Mouse (Mus musculus): ENCODE data around the gene Tram1l1.
A peak's percentile ranks its signal among the peaks of the same experiment; 100 is the strongest.
"Not testable (repeated sequence)": the region's sequence is repeated elsewhere in the genome, so short reads cannot be mapped to it uniquely, and the experiment has no call there.

Gene Tram1l1

DNA sequence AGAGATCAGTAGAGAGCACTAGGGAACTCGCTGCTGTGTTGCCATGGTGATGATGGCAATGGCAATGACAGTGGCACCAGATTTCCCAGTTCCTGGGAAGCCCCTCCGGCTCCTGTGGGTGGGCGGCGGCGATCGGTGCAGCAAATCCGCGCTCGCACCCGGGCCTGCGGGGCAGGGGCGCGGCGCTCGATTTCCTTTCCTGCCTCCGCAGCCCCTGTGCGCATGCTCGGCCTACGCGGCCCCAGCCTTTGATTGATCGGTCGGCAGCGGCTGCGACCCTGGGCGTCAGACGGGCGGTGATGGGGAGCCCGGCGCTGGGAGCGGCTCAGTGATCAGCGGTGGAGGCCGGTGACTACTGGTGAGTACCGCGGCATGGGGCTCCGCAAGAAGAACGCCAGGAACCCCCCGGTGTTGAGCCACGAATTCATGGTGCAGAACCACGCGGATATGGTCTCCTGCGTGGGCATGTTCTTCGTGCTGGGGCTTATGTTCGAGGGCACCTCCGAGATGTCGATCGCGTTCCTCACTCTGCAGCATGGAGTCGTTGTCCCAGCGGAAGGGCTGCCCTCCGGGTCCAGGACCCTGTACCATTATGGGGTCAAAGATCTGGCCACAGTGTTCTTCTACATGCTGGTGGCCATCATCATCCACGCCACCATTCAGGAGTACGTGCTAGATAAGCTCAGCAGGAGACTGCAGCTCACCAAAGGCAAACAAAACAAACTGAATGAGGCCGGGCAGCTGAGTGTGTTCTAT lies at the start of gene Tram1l1:
Tram1l1 (plus strand) TSS at position 35 of the 756 bp plus-strand sequence.
- peak; percentile 90 to 91 for DNase-seq

GRCm38 (mm10) chr3:124271229-124271628 lies 49.4 kb upstream of the Tram1l1 start:
- DNase-seq = no peak

GRCm38 (mm10) chr3:124271668-124272067 lies 49.0 kb upstream of the Tram1l1 start:
- DNase-seq = peak in 1 of 2 experiments; percentile 20

GRCm38 (mm10) chr3:124272465-124273089 lies 48.1 kb upstream of the Tram1l1 start:
- peak; percentile 66 to 70 for DNase-seq

GRCm38 (mm10) chr3:124274928-124275609 lies 45.6 kb upstream of the Tram1l1 start:
- DNase-seq = peak; percentile 83

DNA sequence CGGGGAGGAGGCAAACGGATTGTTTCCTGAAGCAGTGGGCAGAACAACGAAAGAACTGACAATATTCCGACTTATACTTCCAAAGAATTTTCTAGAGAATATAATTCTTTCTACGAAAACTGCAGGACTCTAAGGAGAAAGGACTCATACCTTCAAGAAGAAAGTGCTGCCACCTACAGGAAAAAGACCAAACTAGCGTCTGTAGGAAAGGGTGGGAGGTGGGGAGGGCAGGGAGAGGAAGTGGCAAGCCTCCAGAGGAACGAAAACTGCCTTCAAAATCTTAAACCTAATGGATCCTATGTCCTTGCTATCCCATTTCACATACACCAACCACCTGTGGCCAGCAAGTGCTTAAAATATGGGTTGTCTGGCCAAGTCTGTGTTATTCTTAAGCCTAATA lies 31.7 kb upstream of the Tram1l1 start:
- DNase-seq = not testable (repeated sequence)

DNA sequence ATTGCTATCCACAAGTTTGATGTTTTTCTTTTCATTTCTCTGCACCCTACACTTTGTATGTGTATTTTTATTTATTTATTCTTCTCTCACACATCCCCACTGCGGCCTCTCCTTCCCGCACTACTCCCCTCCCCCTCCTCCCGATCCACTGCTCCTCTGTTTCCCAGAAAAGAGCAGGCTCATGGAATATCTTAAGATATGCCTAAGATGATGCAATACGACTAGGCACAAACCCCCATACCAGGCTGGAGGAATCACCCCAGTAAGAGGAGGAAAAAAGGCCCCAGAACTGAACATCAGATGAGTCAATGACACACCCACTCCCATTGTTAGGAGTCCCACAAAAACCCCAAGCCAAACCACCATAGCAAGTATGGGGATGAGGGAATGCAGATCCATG lies 1.4 kb upstream of the Tram1l1 start:
- DNase-seq = no peak

- peak in 1 of 2 experiments; percentile 35 for DNase-seq
These were observed 257 bp upstream of the Tram1l1 start for GRCm38 (mm10) chr3:124320398-124320797.

DNA sequence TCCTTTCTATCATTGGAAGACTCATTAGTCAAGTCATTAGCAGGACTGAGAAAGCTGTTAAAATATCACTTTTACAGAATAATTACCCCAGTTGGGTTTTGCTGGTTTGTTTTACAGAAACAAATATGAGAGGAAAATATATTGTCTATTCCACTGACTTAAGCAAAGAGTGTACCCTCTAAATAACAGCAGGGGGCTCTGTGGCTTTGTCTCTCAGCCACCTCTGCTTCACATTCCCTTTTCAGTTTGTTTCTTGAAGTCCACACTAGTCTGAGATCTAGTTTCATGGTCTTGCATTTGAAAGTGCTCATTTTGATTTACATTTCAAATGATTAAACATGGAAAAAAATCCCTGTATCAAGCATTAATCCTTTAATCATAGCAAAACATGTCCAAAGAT lies 25.8 kb downstream of the Tram1l1 start:
- DNase-seq = peak; percentile 11 to 17

- DNase-seq = no peak
These were observed 36.9 kb downstream of the Tram1l1 start for GRCm38 (mm10) chr3:124357533-124357932.

DNA sequence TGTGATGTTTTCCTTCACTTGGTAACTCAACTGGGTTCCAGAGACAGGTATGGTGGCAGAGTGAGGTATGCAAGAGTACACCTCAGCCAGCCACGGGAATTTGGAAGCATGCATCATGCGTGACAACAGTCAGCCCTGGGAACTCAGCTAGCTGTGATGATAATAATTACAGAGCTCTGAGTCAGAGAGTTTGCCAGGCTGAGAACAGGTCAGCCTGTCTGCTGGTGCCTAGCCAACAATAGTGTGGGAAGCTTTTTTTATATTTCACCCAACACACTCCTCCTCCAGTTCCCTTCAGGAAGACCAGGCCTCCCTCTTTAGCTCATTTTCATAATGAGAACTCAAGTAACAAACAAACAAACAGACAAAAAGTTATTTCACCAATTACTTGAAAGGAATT lies 51.4 kb downstream of the Tram1l1 start:
- DNase-seq = no peak

Measured in cerebellum, postnatal 14 days (tissue).